Mouse (Mus musculus) lung, postnatal 0 days (tissue): ENCODE measurements around the gene Lrrc4b.

Experiments
- CTCF ChIP-seq: IDR thresholded peaks from 2 replicates; pipeline ENCODE4 v1.5.1; 2016; ENCODE audit warnings: antibody characterized with exemption, mild to moderate bottlenecking
- EP300 ChIP-seq: IDR thresholded peaks from 2 replicates; pipeline ENCODE4 v1.6.1; 2016; ENCODE audit warnings: antibody characterized with exemption, mild to moderate bottlenecking, control low read depth

GRCm38 (mm10) chr7:44495086-44495485 is 66.3 kb downstream of the Lrrc4b start:
- TF ChIP-seq CTCF, result no peak
- TF ChIP-seq EP300, result no peak
